Mouse (Mus musculus) E14TG2a.4 (cell line): ENCODE data around the gene Rpl23.
A peak's percentile ranks its signal among the peaks of the same experiment; 100 is the strongest.
"Not testable (repeated sequence)": the region's sequence is repeated elsewhere in the genome, so short reads cannot be mapped to it uniquely, and the experiment has no call there.

Experiments used
- H3K27me3 ChIP-seq: 2 replicates; pipeline ENCODE4 v1.6.1; 2014; ENCODE audit warnings: low read length, control low read depth; ENCODE audit not compliant: insufficient read depth
- H3K36me3 ChIP-seq: 2 replicates; pipeline ENCODE4 v1.6.1; 2014; ENCODE audit warnings: low read length, control low read depth; ENCODE audit not compliant: insufficient read depth
- H3K4me1 ChIP-seq: replicated peaks from 2 replicates; pipeline ENCODE4 v1.6.1; 2014; ENCODE audit warnings: low read depth, low read length, control low read depth
- H3K4me3 ChIP-seq: replicated peaks from 2 replicates; pipeline ENCODE4 v1.5.1; 2014; ENCODE audit warnings: mild to moderate bottlenecking, low read length
- H3K9me3 ChIP-seq: 2 replicates; pipeline ENCODE4 v1.6.1; 2014; ENCODE audit warnings: low read length, control low read depth
- CTCF ChIP-seq: conservative IDR thresholded peaks from 2 replicates; pipeline ENCODE4 v1.5.1; 2014; ENCODE audit warnings: low read length
- NANOG ChIP-seq: IDR thresholded peaks from 2 replicates; pipeline ENCODE4 v1.6.1; 2014; ENCODE audit warnings: borderline replicate concordance, low read length, mixed read lengths
- POU5F1 ChIP-seq: IDR thresholded peaks from 2 replicates; pipeline ENCODE4 v1.6.1; 2014; ENCODE audit warnings: low read length, borderline replicate concordance

Gene Rpl23

GRCm38 (mm10) chr11:97740190-97740589, 42.0 kb downstream of the Rpl23 start:
- Histone ChIP-seq H3K4me1 (peaks cover 67% of the 10 kb centered on the region), H3K27me3 (no peaks in the 10 kb centered on the region), H3K36me3 (peaks cover 13% of the 10 kb centered on the region), H3K4me3 (0 out of 2 replicates have a peak overlapping the region, but pooled peaks have one; percentile 4), H3K9me3 (no peaks in the 10 kb centered on the region)
- TF ChIP-seq CTCF (no peak), POU5F1 (no peak), NANOG (no peak)

- H3K27me3 ChIP-seq = no peaks in the 10 kb centered on the region
- peaks cover 13% of the 10 kb centered on the region for H3K36me3 ChIP-seq
- no peaks in the 10 kb centered on the region for H3K9me3 ChIP-seq
- H3K4me3 ChIP-seq = no peak overlapping the region
- peaks cover 69% of the 10 kb centered on the region for H3K4me1 ChIP-seq
- TF ChIP-seq POU5F1 (no peak), NANOG (no peak), CTCF (peak; percentile 88)
These were observed 43.1 kb downstream of the Rpl23 start for GRCm38 (mm10) chr11:97739155-97739554.

DNA sequence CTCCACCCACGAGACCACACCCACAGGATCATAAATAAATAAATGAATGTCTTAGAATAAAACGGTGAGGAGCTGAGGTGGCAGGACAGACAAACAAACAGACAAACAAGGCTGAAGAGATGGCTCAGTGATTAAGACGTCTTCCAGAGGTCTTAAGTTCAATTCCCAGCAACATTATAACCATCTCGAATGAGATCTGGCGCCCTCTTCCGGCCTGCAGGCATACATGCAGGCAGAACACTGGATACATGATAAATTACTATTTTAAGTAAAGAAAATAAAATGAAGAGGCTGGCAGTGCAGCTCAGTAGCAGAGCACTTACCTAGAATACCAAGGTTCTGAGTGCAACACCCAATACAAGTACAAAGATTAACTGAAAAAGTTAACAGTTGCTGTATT, 43.5 kb downstream of the Rpl23 start:
- Histone ChIP-seq H3K4me1 (peaks cover 71% of the 10 kb centered on the region), H3K9me3 (no peaks in the 10 kb centered on the region)
- TF ChIP-seq CTCF (peak; percentile 87), NANOG (no peak), POU5F1 (no peak)

GRCm38 (mm10) chr11:97737600-97737999, 44.6 kb downstream of the Rpl23 start:
- no peaks in the 10 kb centered on the region for H3K9me3 ChIP-seq
- no peak overlapping the region for H3K4me3 ChIP-seq
- H3K36me3 ChIP-seq = peaks cover 12% of the 10 kb centered on the region
- no peaks in the 10 kb centered on the region for H3K27me3 ChIP-seq
- H3K4me1 ChIP-seq = peaks cover 70% of the 10 kb centered on the region
- no peak for TF ChIP-seq POU5F1
- TF ChIP-seq CTCF = no peak
- no peak for TF ChIP-seq NANOG

More for the DNA sequence above, 43.5 kb downstream of the Rpl23 start:
- H3K27me3 ChIP-seq = no peaks in the 10 kb centered on the region
- no peak overlapping the region for H3K4me3 ChIP-seq
- peaks cover 13% of the 10 kb centered on the region for H3K36me3 ChIP-seq

DNA sequence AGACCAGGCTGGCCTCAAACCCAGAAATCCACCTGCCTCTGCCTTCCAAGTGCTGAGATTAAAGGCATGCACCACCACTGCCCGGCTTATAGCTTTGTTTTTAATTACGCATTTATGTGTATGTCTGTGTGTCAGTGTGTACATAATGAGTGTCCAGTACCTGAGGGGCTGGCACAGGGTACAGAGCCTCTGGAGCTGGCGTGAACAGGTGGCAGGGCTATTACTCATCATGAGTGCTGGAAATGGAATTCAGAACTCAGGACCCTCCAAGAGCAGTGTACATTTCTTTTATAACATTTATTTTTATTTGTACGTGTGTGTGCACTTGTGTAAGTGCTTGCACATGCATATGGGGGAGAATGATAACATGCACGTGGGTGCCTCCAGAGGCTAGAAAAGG, 45.6 kb downstream of the Rpl23 start:
- TF ChIP-seq POU5F1 (no peak), NANOG (no peak), CTCF (no peak)
- no peak overlapping the region for H3K4me3 ChIP-seq
- H3K4me1 ChIP-seq = peaks cover 65% of the 10 kb centered on the region
- no peaks in the 10 kb centered on the region for H3K27me3 ChIP-seq
- no peaks in the 10 kb centered on the region for H3K9me3 ChIP-seq
- peaks cover 18% of the 10 kb centered on the region for H3K36me3 ChIP-seq

DNA sequence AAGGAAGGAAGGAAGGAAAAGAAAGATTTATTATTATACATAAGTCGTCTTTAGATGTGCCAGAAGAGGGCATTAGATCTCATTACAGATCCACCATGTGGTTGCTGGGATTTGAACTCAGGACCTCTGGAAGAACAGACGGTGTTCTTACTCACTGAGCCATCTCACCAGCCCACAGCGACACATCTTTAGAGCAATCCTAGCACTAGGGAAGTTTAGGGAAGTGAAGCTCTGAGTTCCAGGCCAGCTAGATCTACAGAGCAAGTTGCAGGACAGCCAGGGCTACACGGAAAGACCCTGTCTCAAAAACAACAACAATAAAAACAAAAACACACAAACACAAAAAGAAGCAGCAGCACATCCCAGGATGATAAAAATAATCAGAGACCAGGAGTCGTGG, 47.4 kb downstream of the Rpl23 start:
- H3K27me3 ChIP-seq, H3K9me3 ChIP-seq, H3K4me3 ChIP-seq: not testable (repeated sequence)
- Histone ChIP-seq H3K4me1 (peaks cover 47% of the 10 kb centered on the region), H3K36me3 (peaks cover 34% of the 10 kb centered on the region)

- Histone ChIP-seq H3K4me1 (peaks cover 45% of the 10 kb centered on the region), H3K9me3 (peaks cover 4% of the 10 kb centered on the region; the same call in 1 of the 2 replicates), H3K36me3 (peaks cover 45% of the 10 kb centered on the region), H3K4me3 (no peak overlapping the region), H3K27me3 (no peaks in the 10 kb centered on the region)
- TF ChIP-seq CTCF = no peak
- no peak for TF ChIP-seq POU5F1
- no peak for TF ChIP-seq NANOG
These were observed 48.5 kb downstream of the Rpl23 start for GRCm38 (mm10) chr11:97733689-97734088.

- TF ChIP-seq POU5F1 = no peak
- no peak for TF ChIP-seq CTCF
- TF ChIP-seq NANOG = no peak
- peaks cover 90% of the 10 kb centered on the region for H3K36me3 ChIP-seq
- H3K27me3 ChIP-seq = no peaks in the 10 kb centered on the region
- H3K4me1 ChIP-seq = peaks cover 24% of the 10 kb centered on the region
- H3K4me3 ChIP-seq = no peak overlapping the region
- peaks cover 4% of the 10 kb centered on the region; the same call in 1 of the 2 replicates for H3K9me3 ChIP-seq
These were observed 53.5 kb downstream of the Rpl23 start for GRCm38 (mm10) chr11:97728730-97729129.

- Histone ChIP-seq H3K27me3 (no peaks in the 10 kb centered on the region), H3K9me3 (peaks cover 4% of the 10 kb centered on the region; the same call in 1 of the 2 replicates), H3K36me3 (peaks cover 94% of the 10 kb centered on the region), H3K4me1 (peaks cover 20% of the 10 kb centered on the region), H3K4me3 (no peak overlapping the region)
- TF ChIP-seq CTCF = no peak
- no peak for TF ChIP-seq NANOG
- no peak for TF ChIP-seq POU5F1
These were observed 53.9 kb downstream of the Rpl23 start for GRCm38 (mm10) chr11:97728311-97728710.
